Mouse (Mus musculus) liver, embryonic 16.5 days (tissue): ENCODE measurements around the gene Dhh. TPM values are rescaled to one million over a fixed set of nuclear protein-coding genes. Genes with fewer than 3 reads are reported as not detected.

Source experiments
- ATAC-seq: fragments of 200-750 bp; cut with Nextera tagmentation; 2 replicates; pipeline ENCODE4 v1.8.0; 2017; ENCODE audit warnings: low read depth, mild to moderate bottlenecking, moderate number of reproducible peaks, moderate library complexity
- H3K27ac ChIP-seq: fragments of 300-500 bp; sonication (generic); 2 replicates; pipeline ENCODE4 v1.5.1; 2014; ENCODE audit warnings: mild to moderate bottlenecking, low read length
- H3K27me3 ChIP-seq: fragments of 300-500 bp; sonication (generic); 2 replicates; pipeline ENCODE4 v1.6.1; 2014; ENCODE audit warnings: low read depth, low read length, mixed read lengths; ENCODE audit not compliant: control insufficient read depth, insufficient read depth
- H3K36me3 ChIP-seq: fragments of 300-500 bp; sonication (generic); 2 replicates; pipeline ENCODE4 v1.6.1; 2014; ENCODE audit warnings: mild to moderate bottlenecking; ENCODE audit not compliant: control insufficient read depth, insufficient read depth
- H3K4me1 ChIP-seq: fragments of 300-500 bp; sonication (generic); 2 replicates; pipeline ENCODE4 v1.6.1; 2014; ENCODE audit warnings: low read depth, low read length, mixed read lengths; ENCODE audit not compliant: control insufficient read depth
- H3K4me2 ChIP-seq: fragments of 300-500 bp; sonication (generic); 2 replicates; pipeline ENCODE4 v1.6.1; 2014; ENCODE audit warnings: low read depth, low read length, mixed read lengths
- H3K4me3 ChIP-seq: fragments of 300-500 bp; sonication (generic); 2 replicates; pipeline ENCODE4 v1.5.1; 2014; ENCODE audit warnings: low read depth, mild to moderate bottlenecking, low read length
- H3K9ac ChIP-seq: fragments of 300-500 bp; sonication (generic); 2 replicates; pipeline ENCODE4 v1.6.1; 2014; ENCODE audit warnings: low read depth, low read length
- H3K9me3 ChIP-seq: fragments of 300-500 bp; sonication (generic); replicated peaks from 2 replicates; pipeline ENCODE4 v1.6.1; 2016; ENCODE audit warnings: low read length; ENCODE audit not compliant: control insufficient read depth
- WGBS: fragments of 180-500 bp; shearing (Covaris S2); extraction: QIAGEN DNeasy Blood & Tissue Kit; methylation state at CpG from one replicate; pipeline ENCODE4 v1.1.7; 2014; ENCODE audit not compliant: insufficient replicate concordance; 5-methylcytosine and 5-hydroxymethylcytosine counted together
- polyA plus RNA-seq: library from polyadenylated mRNA; unstranded; fragments of >200 nt; fragmentation: Nextera tagmentation; extraction: Ambion mirVana; gene quantifications from 2 replicates; pipeline ENCODE4 v1.2.1, GENCODE M21; 2015

Gene Dhh
- polyA plus RNA-seq, 1 experiment from 2014 or later, result 0.11 TPM

DNA sequence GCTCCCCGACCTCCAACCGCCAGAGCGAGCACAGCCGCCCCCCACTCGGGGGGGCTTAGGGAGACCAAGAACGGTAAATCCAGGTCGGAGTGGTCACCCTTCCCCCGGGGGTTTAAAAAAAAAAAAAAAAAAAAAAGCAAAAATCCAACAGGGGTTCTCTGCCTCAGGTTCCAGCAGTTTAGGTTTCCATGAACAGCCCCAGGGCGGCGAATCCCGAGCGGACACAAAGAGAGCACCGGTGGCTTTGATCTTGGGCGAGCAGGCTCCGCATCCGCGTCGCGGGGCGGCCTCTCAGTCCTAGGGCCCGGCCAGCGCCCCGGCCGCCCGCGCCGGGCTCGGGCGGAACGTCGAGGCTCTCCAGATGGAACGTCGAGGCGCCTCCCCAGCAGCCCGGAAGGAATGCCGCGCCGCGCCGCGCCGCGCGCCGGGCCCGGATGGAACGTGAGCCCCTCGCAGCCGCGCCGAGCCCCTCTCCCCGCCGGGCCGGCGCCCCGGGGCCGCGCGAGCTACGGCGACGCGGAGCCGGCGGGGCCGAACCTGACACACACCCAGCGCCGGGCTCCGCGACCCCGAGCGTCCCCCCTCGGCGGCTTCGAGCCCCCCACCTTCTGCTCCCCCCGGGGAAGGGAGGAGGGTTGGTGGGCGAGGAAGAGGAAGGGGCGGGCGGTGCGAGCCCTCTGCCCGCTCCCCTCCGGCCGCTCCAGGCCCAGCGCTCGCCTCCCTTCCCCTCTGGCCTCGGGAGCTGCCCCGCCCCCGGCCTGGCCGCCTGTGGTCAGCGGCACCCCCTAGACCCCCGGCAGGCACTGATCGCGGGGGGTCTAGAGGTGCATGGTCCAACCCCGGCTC is 27.0 kb downstream of the Dhh start, which contains the start of gene Kmt2d:
Gene Kmt2d (minus strand): TSS at position 135 of the 846 bp plus-strand sequence.
- no peaks in the 10 kb centered on the region for H3K27me3 ChIP-seq
- H3K27ac ChIP-seq, result peak within 1 kb of the TSS; percentile 92
- peak within 1 kb of the TSS; percentile 95 for H3K4me3 ChIP-seq
- peaks cover 4% of the 10 kb centered on the region for H3K36me3 ChIP-seq
- WGBS, result under 1% methylated on average over 82 of the region's 94 CpGs
- no peaks in the 10 kb centered on the region for H3K9me3 ChIP-seq
- H3K4me1 ChIP-seq, result peaks cover 44% of the 10 kb centered on the region
- H3K4me2 ChIP-seq, result peak within 1 kb of the TSS; percentile 91
- peak; percentile 42 for ATAC-seq
- peak within 1 kb of the TSS; percentile 98 for H3K9ac ChIP-seq

DNA sequence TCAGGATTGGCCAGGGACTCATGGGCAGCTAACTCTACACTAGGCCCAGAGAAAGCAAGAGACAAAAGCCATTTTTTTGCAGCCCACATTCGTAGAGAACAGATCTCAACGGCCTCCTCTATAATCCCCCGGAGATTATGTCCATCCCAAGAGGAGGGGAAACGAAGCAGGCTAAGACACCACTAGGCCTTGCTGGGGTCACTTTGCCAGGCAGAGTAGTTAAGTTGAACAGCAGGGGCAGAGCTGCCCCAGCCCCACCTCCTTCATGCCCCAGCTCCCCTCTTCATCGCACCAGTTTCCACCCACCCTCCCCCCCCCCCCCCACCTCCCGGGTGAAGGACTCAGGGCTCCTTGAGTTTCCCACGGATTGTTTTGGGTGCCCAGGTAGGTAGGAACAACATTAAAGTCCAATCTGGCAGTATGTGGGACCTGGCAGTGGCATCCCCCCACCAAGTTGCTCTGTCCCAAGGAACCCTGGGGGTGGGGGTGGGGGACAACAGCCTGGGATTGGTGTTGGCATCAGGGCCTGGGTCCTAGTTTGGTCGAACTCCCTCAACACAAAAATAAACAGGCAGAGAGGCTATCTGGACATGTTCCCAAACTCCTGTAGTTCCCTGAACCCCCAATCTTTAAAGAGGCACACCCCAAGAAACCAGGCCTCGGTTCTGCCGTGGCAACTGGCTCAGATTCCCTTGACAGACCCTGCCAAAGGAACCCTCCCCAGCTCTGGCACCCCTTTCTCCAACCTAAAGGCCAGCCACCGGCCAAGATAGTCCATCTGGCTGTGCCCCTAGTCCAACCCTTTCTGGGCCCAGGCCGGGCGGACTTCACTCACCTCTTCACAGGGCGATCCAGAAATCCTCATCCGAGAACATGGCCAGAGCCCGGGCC is 27.9 kb downstream of the Dhh start:
- Histone ChIP-seq H3K9me3 (no peaks in the 10 kb centered on the region), H3K36me3 (peaks cover 12% of the 10 kb centered on the region), H3K4me2 (peak overlapping the region; percentile 91), H3K9ac (peak overlapping the region; percentile 98), H3K4me3 (peak overlapping the region; percentile 95), H3K27me3 (no peaks in the 10 kb centered on the region), H3K27ac (peak overlapping the region; percentile 92), H3K4me1 (peaks cover 44% of the 10 kb centered on the region)
- no peak for ATAC-seq
- WGBS, result 2% methylated on average over 16 of the region's 16 CpGs

DNA sequence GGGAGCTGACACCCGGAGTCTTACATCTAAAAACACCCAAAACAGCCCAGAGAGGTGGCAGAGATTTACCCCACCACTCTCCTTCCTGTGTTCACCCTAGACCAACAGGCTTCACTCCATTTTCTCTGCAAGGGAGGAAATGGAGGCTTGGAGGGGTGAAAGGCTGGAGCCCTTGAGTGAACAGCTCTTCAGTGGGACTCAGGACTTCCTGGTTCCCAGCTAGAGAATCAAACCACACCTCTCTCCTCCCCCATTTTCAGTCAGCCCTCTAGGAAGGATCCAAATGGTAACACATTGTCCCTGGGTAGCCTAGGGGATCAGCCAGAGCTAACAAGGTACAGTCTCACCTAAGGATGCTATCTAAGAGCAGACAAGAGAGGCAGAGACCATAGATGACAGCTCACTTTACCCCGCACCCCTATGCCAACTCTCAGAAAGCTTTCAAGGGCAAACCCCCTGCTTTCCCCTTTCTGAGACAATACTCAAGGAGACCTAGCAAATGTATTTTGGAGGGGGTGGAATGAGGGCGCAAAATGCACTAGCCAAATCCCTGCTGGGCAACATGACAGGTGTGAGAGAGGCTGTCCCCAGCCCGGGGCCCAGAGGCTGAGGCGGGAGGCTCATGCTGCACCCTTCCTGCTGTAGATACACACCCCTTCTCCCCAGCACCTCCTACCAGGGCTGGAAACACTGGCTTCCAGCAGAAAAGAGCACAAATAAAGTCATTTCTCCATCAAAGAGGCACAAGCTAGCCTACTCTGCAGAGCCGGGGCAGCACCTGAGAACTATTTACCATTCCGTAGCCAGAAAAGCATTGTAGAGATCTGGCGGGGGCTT is 28.8 kb downstream of the Dhh start:
- WGBS, result 8% methylated on average over 8 of the region's 8 CpGs
- no peak for ATAC-seq
- Histone ChIP-seq H3K36me3 (peaks cover 21% of the 10 kb centered on the region), H3K27me3 (no peaks in the 10 kb centered on the region), H3K4me2 (peak overlapping the region; percentile 91), H3K9me3 (no peaks in the 10 kb centered on the region), H3K27ac (peak overlapping the region; percentile 92), H3K4me1 (peaks cover 44% of the 10 kb centered on the region), H3K4me3 (peak overlapping the region; percentile 95), H3K9ac (peak overlapping the region; percentile 98)

DNA sequence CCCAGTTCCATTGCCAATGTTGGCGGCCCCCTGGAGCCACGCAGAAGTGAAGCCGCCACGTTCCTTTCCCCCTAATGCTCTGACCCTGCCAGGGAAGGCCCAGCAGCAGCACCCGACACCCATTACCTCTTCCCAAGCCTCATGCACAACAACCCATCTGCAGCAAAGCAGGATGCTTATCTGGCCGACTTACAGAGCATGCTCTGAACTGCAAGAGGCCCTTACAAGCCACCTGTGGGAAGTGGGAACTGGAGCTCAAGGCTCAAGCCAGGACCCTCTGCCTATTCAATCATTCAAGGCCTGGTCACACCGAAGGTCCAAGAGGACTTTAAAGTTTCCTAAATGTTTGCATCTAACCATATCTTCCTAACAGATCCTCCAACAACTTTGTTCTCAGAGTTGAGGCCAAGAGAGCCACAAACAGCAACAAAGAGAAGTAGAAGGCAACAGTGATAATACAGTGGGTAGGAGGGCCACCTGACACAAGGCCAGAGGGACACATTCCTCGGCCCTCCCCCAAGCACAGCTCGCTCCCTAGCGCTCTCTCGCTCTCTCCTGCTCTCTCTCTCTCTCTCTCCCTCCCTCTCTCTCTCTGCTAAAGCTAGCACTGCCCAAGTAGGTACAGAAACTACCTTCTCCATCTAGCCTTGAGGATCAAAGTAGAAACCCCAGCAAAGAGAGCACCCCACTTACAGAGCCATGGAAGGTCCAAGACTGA is 29.8 kb downstream of the Dhh start:
- peak overlapping the region; percentile 95 for H3K4me3 ChIP-seq
- no peaks in the 10 kb centered on the region for H3K9me3 ChIP-seq
- H3K4me2 ChIP-seq, result peak overlapping the region; percentile 91
- peak overlapping the region; percentile 92 for H3K27ac ChIP-seq
- H3K9ac ChIP-seq, result peak overlapping the region; percentile 98
- WGBS, result 27% methylated on average over 11 of the region's 11 CpGs
- ATAC-seq, result no peak
- no peaks in the 10 kb centered on the region for H3K27me3 ChIP-seq
- H3K36me3 ChIP-seq, result peaks cover 31% of the 10 kb centered on the region
- peaks cover 44% of the 10 kb centered on the region for H3K4me1 ChIP-seq

DNA sequence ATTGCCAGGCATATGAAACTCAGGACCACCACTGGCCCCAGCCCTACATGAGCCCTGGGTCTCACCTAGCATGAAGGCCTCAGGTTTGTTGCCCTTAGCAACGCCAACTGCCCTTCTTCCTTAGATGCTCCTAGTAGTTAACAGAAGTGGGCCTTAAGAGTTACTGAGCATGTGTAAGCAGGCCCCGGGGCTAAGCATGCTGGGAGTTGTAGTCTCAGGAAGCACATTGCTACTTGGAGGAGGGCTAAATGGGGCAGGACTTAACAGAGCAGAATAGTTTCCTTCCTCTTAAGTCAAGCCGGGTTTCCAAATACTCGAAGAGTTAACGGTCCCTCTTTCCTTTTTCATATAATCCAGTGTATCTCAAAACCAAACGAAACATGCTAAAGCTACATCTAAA is 31.0 kb downstream of the Dhh start:
- H3K36me3 ChIP-seq, result peaks cover 42% of the 10 kb centered on the region
- H3K4me3 ChIP-seq, result peak overlapping the region; percentile 95
- peaks cover 35% of the 10 kb centered on the region for H3K4me1 ChIP-seq
- no peaks in the 10 kb centered on the region for H3K27me3 ChIP-seq
- H3K9me3 ChIP-seq, result no peaks in the 10 kb centered on the region
- H3K9ac ChIP-seq, result no peak overlapping the region
- H3K27ac ChIP-seq, result peak overlapping the region; percentile 62
- no peak for ATAC-seq
- peak overlapping the region; percentile 91 for H3K4me2 ChIP-seq
- WGBS, result 22% methylated on average over 6 of the region's 6 CpGs

DNA sequence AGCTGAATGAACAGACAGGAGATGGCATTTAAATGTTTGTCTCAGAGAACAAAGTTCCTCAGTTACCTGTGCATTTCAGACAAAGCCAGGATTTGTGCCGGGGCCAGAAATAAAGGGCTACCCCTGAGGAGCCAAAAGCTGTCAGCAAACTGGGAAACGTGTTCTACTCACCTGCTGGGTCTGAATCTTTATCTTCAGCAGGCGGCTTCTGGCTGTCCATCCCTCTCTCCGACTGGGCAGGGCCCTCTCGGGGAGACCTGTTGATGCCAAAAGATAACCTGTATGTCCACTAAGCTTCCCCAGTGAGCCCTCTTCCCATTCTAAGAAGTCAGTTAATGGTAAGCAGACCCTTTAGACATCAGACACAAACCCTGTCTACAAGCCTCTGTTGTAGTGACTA is 31.8 kb downstream of the Dhh start:
- Histone ChIP-seq H3K4me2 (no peak overlapping the region), H3K27ac (no peak overlapping the region), H3K9ac (no peak overlapping the region), H3K36me3 (peaks cover 50% of the 10 kb centered on the region), H3K4me1 (peaks cover 35% of the 10 kb centered on the region), H3K4me3 (no peak overlapping the region), H3K27me3 (no peaks in the 10 kb centered on the region), H3K9me3 (no peaks in the 10 kb centered on the region)
- ATAC-seq, result no peak
- 73% methylated on average over 5 of the region's 5 CpGs for WGBS

DNA sequence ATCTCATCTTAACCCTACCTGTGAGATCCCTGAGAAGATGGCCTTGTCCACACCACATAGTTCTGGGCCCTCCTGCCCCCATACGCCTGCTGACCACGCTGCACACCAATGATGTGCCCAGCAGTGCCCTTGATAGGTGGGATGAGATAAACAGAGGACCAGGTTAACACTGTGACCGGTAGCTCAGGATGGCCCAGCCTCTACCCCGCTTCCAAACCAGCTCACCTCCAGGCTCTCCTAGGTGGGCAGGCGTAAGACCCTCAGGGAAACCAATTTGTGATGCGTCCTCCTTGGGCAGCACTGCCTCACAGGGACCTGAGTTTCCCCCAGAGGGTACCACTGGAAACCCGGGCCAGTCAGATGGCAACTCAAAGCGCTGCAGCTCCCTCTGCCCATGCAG is 32.6 kb downstream of the Dhh start:
- 86% methylated on average over 8 of the region's 8 CpGs for WGBS
- no peaks in the 10 kb centered on the region for H3K9me3 ChIP-seq
- H3K4me2 ChIP-seq, result no peak overlapping the region
- H3K4me1 ChIP-seq, result peaks cover 35% of the 10 kb centered on the region
- no peak overlapping the region for H3K27ac ChIP-seq
- no peak for ATAC-seq
- H3K9ac ChIP-seq, result no peak overlapping the region
- no peak overlapping the region for H3K4me3 ChIP-seq
- no peaks in the 10 kb centered on the region for H3K27me3 ChIP-seq
- peaks cover 57% of the 10 kb centered on the region for H3K36me3 ChIP-seq

DNA sequence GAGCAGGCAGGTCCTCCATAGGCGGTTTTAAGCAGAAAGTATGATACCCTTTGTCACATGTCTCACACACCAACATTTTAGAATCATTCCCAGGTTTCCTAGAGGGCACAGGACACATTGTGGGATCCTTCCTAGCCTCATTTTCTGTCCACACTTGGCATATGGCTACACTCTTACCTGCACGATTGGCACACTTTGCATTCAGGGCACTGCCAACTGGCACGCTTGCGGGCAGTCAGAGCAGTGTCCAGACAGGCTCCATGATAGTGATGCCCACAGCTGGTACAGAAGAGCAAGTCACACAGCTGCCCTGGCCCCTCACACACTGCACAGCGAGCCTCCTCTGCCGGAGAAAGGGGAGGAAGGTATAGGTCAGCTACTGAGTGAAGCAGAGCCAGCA is 33.4 kb downstream of the Dhh start:
- H3K4me1 ChIP-seq, result peaks cover 31% of the 10 kb centered on the region
- H3K4me2 ChIP-seq, result no peak overlapping the region
- no peaks in the 10 kb centered on the region for H3K27me3 ChIP-seq
- 94% methylated on average over 6 of the region's 6 CpGs for WGBS
- no peak for ATAC-seq
- no peak overlapping the region for H3K27ac ChIP-seq
- peaks cover 65% of the 10 kb centered on the region for H3K36me3 ChIP-seq
- H3K9me3 ChIP-seq, result no peaks in the 10 kb centered on the region
- no peak overlapping the region for H3K4me3 ChIP-seq
- H3K9ac ChIP-seq, result no peak overlapping the region
